Mouse (Mus musculus): Measurements from ENCODE around the gene Gbx2.

Gbx2 gene

GRCm38 (mm10) chr1:89934316-89935260 lies 3.6 kb upstream of the Gbx2 start:
- no peak for DNase-seq

- no peak for DNase-seq
Measured at GRCm38 (mm10) chr1:89933786-89934185, 2.8 kb upstream of the Gbx2 start.

- DNase-seq = peak; percentile 55
Measured at GRCm38 (mm10) chr1:89933028-89933427, 2.0 kb upstream of the Gbx2 start.

GRCm38 (mm10) chr1:89932616-89933015 lies 1.6 kb upstream of the Gbx2 start:
- DNase-seq = no peak

- DNase-seq = no peak
Measured at GRCm38 (mm10) chr1:89932021-89932423, 1.0 kb upstream of the Gbx2 start.

GRCm38 (mm10) chr1:89930551-89930950 lies 428 bp downstream of the Gbx2 start:
- no peak for DNase-seq

GRCm38 (mm10) chr1:89929721-89930505 lies 1.1 kb downstream of the Gbx2 start:
- no peak for DNase-seq

- DNase-seq = no peak
Measured at GRCm38 (mm10) chr1:89929181-89929580, 1.8 kb downstream of the Gbx2 start.

- no peak for DNase-seq
Measured at GRCm38 (mm10) chr1:89928676-89929075, 2.3 kb downstream of the Gbx2 start.

GRCm38 (mm10) chr1:89927061-89927661 lies 3.8 kb downstream of the Gbx2 start:
- DNase-seq = no peak

- no peak for DNase-seq
Measured at GRCm38 (mm10) chr1:89926583-89927060, 4.4 kb downstream of the Gbx2 start.

- DNase-seq = no peak
Measured at GRCm38 (mm10) chr1:89925501-89926190, 5.3 kb downstream of the Gbx2 start.

- DNase-seq = no peak
Measured at GRCm38 (mm10) chr1:89923642-89924020, 7.3 kb downstream of the Gbx2 start.

GRCm38 (mm10) chr1:89922883-89923641 lies 7.9 kb downstream of the Gbx2 start:
- DNase-seq = no peak

- no peak for DNase-seq
Measured at GRCm38 (mm10) chr1:89922282-89922681, 8.7 kb downstream of the Gbx2 start.

- no peak for DNase-seq
Measured at GRCm38 (mm10) chr1:89921806-89922205, 9.2 kb downstream of the Gbx2 start.

GRCm38 (mm10) chr1:89919206-89919605 lies 11.8 kb downstream of the Gbx2 start:
- DNase-seq = peak; percentile 72

GRCm38 (mm10) chr1:89918111-89918510 lies 12.9 kb downstream of the Gbx2 start:
- no peak for DNase-seq

- DNase-seq = no peak
Measured at GRCm38 (mm10) chr1:89913611-89914010, 17.4 kb downstream of the Gbx2 start.

GRCm38 (mm10) chr1:89912392-89912791 lies 18.6 kb downstream of the Gbx2 start:
- no peak for DNase-seq

- DNase-seq = peak; percentile 51
Measured at GRCm38 (mm10) chr1:89909796-89910195, 21.2 kb downstream of the Gbx2 start.

GRCm38 (mm10) chr1:89902641-89903040 lies 28.3 kb downstream of the Gbx2 start:
- DNase-seq = no peak
